ENCODE assay signal across 8 mouse cellular contexts in genomic region chr5:27708209-27708608, GRCm38 (mm10).
DNase-seq lines count a peak whose midpoint lies in the region; ATAC-seq lines count a peak whose summit lies in the region.

No protein-coding gene starts in this region.

- H3K4me2 ChIP-seq in heart, embryonic 14.5 days (ENCODE audit: low read length): peak overlapping the region; percentile 16; the same call in 1 of the 2 replicates

- no peaks in the 10 kb centered on the region for H3K27me3 ChIP-seq in heart, embryonic 14.5 days (ENCODE audit: control insufficient read depth, insufficient read depth, low read length)

- no peak overlapping the region for H3K4me3 ChIP-seq in heart, embryonic 14.5 days (ENCODE audit: control insufficient read depth in 1 of 2, insufficient read depth in 1 of 2, low read depth in 1 of 2, low read length in 2 of 2)

- DNase-seq in adrenal gland, postnatal 14 days: peak; percentile 22
- no peak for DNase-seq in adrenal gland, adult 2 months
- peak; percentile 79 for DNase-seq in ZHBTc4 (ENCODE audit: low read depth, low spot score)
- DNase-seq in lung, adult 18-20 months: peak; percentile 40 to 48
- DNase-seq in T-cell, adult 2 months (ENCODE audit: low spot score): no peak
- no peak for DNase-seq in adrenal gland, adult 18-20 months (ENCODE audit: low spot score in 2 of 2)
- no peak for DNase-seq in gastrocnemius, postnatal 36 days

- no peaks in the 10 kb centered on the region for H3K9me3 ChIP-seq in heart, embryonic 14.5 days (ENCODE audit: control insufficient read depth, low read length)

- H3K9ac ChIP-seq in heart, embryonic 14.5 days (ENCODE audit: low read length): no peak overlapping the region

- H3K4me1 ChIP-seq in heart, embryonic 14.5 days (ENCODE audit: control insufficient read depth in 2 of 2, insufficient read depth in 2 of 2, low read length in 2 of 2): peaks cover 8 to 9% of the 10 kb centered on the region in 2 experiments

- intact Hi-C loops in gastrocnemius, postnatal 36 days (cut with DNase I): no loop called here

- H3K36me3 ChIP-seq in heart, embryonic 14.5 days (ENCODE audit: control insufficient read depth, insufficient read depth, low read length): no peaks in the 10 kb centered on the region

- WGBS in heart, embryonic 14.5 days: 2% methylated on average over 6 of the region's 6 CpGs

- H3K27ac ChIP-seq in heart, embryonic 14.5 days (replicated peaks in 1 of 2; ENCODE audit: control insufficient read depth in 1 of 2, insufficient read depth in 1 of 2, low read depth in 2 of 2, low read length in 2 of 2): no peak overlapping the region

- ATAC-seq in heart, embryonic 14.5 days (ENCODE audit: insufficient number of reproducible peaks, insufficient read depth, low FRiP score, low read depth): peak; percentile 41; the same call in 1 of the 2 replicates

Comparison
In these comparisons a context has a peak if more than half of its experiments do, and no peak if none do; other contexts are left out.
1. DNase-seq: peak in adrenal gland, postnatal 14 days (single experiment), ZHBTc4 (single experiment) and lung, adult 18-20 months (2 of 2); none in adrenal gland, adult 2 months (single experiment), T-cell, adult 2 months (single experiment), adrenal gland, adult 18-20 months (0 of 2) and gastrocnemius, postnatal 36 days (0 of 2).